Mouse (Mus musculus): ENCODE results near the gene Mef2b. TPM values are rescaled to one million over a fixed set of nuclear protein-coding genes. Genes with fewer than 3 reads are reported as not detected.

Gene Mef2b
- total RNA-seq, 2 experiments from 2014 or later: 0.25 to 0.49 TPM

GRCm38 (mm10) chr8:70131166-70131883, 8.2 kb upstream of the Mef2b start, which contains the start of gene Nr2c2ap:
Gene Nr2c2ap (plus strand): TSS chr8:70131333.
- DNase-seq: peak; percentile 83 to 84
- intact Hi-C loops (cut with DNase I): loop anchor here (2.0 kb wide), 1 partner anchor 41 kb away; the partner anchor contains the start of gene Tmem161a

GRCm38 (mm10) chr8:70134086-70134485, 5.4 kb upstream of the Mef2b start:
- no peak for DNase-seq
- intact Hi-C loops (cut with DNase I): no loop called here

GRCm38 (mm10) chr8:70134931-70135330, 4.6 kb upstream of the Mef2b start:
- intact Hi-C loops (cut with DNase I): no loop called here
- DNase-seq: no peak

GRCm38 (mm10) chr8:70136591-70136990, 2.9 kb upstream of the Mef2b start:
- no peak for DNase-seq
- intact Hi-C loops (cut with DNase I): no loop called here

GRCm38 (mm10) chr8:70137890-70138289, 1.6 kb upstream of the Mef2b start:
- no peak for DNase-seq
- intact Hi-C loops (cut with DNase I): no loop called here

GRCm38 (mm10) chr8:70139981-70140380, 470 bp downstream of the Mef2b start:
- intact Hi-C loops (cut with DNase I): no loop called here
- no peak for DNase-seq

- intact Hi-C loops (cut with DNase I): no loop called here
These were observed 8.4 kb downstream of the Mef2b start for GRCm38 (mm10) chr8:70147678-70148607.

GRCm38 (mm10) chr8:70150158-70150557, 10.6 kb downstream of the Mef2b start:
- no peak for DNase-seq
- intact Hi-C loops (cut with DNase I): no loop called here

More at GRCm38 (mm10) chr8:70147678-70148607, 8.4 kb downstream of the Mef2b start:
- no peak for DNase-seq

- intact Hi-C loops (cut with DNase I): no loop called here
These were observed 13.2 kb downstream of the Mef2b start for GRCm38 (mm10) chr8:70152537-70153257.

GRCm38 (mm10) chr8:70157240-70157800, 17.8 kb downstream of the Mef2b start:
- intact Hi-C loops (cut with DNase I): no loop called here
- no peak for DNase-seq

More at GRCm38 (mm10) chr8:70152537-70153257, 13.2 kb downstream of the Mef2b start:
- peak; percentile 21 to 47 for DNase-seq

- intact Hi-C loops (cut with DNase I): no loop called here
- DNase-seq: peak; percentile 65 to 70
These were observed 18.8 kb downstream of the Mef2b start for GRCm38 (mm10) chr8:70158069-70158853.

GRCm38 (mm10) chr8:70159211-70159610, 19.7 kb downstream of the Mef2b start:
- DNase-seq: no peak

GRCm38 (mm10) chr8:70160015-70160414, 20.5 kb downstream of the Mef2b start:
- DNase-seq: no peak
- intact Hi-C loops (cut with DNase I): no loop called here

More at GRCm38 (mm10) chr8:70159211-70159610, 19.7 kb downstream of the Mef2b start:
- intact Hi-C loops (cut with DNase I): no loop called here

GRCm38 (mm10) chr8:70163316-70163715, 23.8 kb downstream of the Mef2b start:
- no peak for DNase-seq
- intact Hi-C loops (cut with DNase I): no loop called here

- DNase-seq: peak; percentile 74 to 80
- intact Hi-C loops (cut with DNase I): loop anchor here (1.0 to 2.0 kb wide), 4 partner anchors 62 to 292 kb away; no protein-coding TSS in a partner anchor
These were observed 27.1 kb downstream of the Mef2b start for GRCm38 (mm10) chr8:70166504-70167110.

GRCm38 (mm10) chr8:70170116-70170515, 30.6 kb downstream of the Mef2b start:
- DNase-seq: no peak
- intact Hi-C loops (cut with DNase I): no loop called here

- intact Hi-C loops (cut with DNase I): no loop called here
These were observed 31.2 kb downstream of the Mef2b start for GRCm38 (mm10) chr8:70170748-70171147.

GRCm38 (mm10) chr8:70171240-70171639, 31.7 kb downstream of the Mef2b start:
- intact Hi-C loops (cut with DNase I): no loop called here
- no peak for DNase-seq

More at GRCm38 (mm10) chr8:70170748-70171147, 31.2 kb downstream of the Mef2b start:
- no peak for DNase-seq

All from heart, postnatal 36 days (tissue).